Mouse (Mus musculus) heart, embryonic 15.5 days (tissue): ENCODE results near the gene Mfap1b. TPM values are rescaled to one million over a fixed set of nuclear protein-coding genes. Genes with fewer than 3 reads are reported as not detected.
A peak's percentile ranks its signal among the peaks of the same experiment; 100 is the strongest.

Experiments
- ATAC-seq: fragments of 200-750 bp; cut with Nextera tagmentation; replicated peaks from 2 replicates; pipeline ENCODE4 v1.8.0; 2017; ENCODE audit warnings: low read depth, moderate TSS enrichment; ENCODE audit not compliant: insufficient number of reproducible peaks, insufficient read depth, low FRiP score
- H3K27ac ChIP-seq: fragments of 300-500 bp; sonication (generic); 2 replicates; pipeline ENCODE4 v1.5.1; 2015; ENCODE audit warnings: mild to moderate bottlenecking, inconsistent platforms
- H3K27me3 ChIP-seq: fragments of 300-500 bp; sonication (generic); 2 replicates; pipeline ENCODE4 v1.6.1; 2015; ENCODE audit warnings: inconsistent platforms
- H3K36me3 ChIP-seq: fragments of 300-500 bp; sonication (generic); 2 replicates; pipeline ENCODE4 v1.6.1; 2015; ENCODE audit warnings: mild to moderate bottlenecking, inconsistent platforms
- H3K4me1 ChIP-seq: fragments of 300-500 bp; sonication (generic); replicated peaks from 2 replicates; pipeline ENCODE4 v1.6.1; 2015; ENCODE audit warnings: inconsistent platforms
- H3K4me2 ChIP-seq: fragments of 300-500 bp; sonication (generic); 2 replicates; pipeline ENCODE4 v1.6.1; 2015; ENCODE audit warnings: inconsistent platforms, mild to moderate bottlenecking, moderate library complexity
- H3K4me3 ChIP-seq: fragments of 300-500 bp; sonication (generic); 2 replicates; pipeline ENCODE4 v1.5.1; 2015; ENCODE audit warnings: mild to moderate bottlenecking, inconsistent platforms
- H3K9ac ChIP-seq: fragments of 300-500 bp; sonication (generic); 2 replicates; pipeline ENCODE4 v1.6.1; 2015; ENCODE audit warnings: mild to moderate bottlenecking, inconsistent platforms
- H3K9me3 ChIP-seq: fragments of 300-500 bp; sonication (generic); replicated peaks from 2 replicates; pipeline ENCODE4 v1.6.1; 2016; ENCODE audit warnings: inconsistent platforms
- WGBS: fragments of 180-500 bp; shearing (Covaris S2); methylation state at CpG from one replicate; pipeline ENCODE4 v1.1.7; 2015; ENCODE audit warnings: mixed read lengths; 5-methylcytosine and 5-hydroxymethylcytosine counted together
- polyA plus RNA-seq: library from polyadenylated mRNA; unstranded; fragments of >200 nt; fragmentation: Nextera tagmentation; extraction: Ambion mirVana; gene quantifications from 2 replicates; pipeline ENCODE4 v1.2.1, GENCODE M21; 2015

Mfap1b gene
- polyA plus RNA-seq, 1 experiment from 2014 or later: 39.7 TPM

- Histone ChIP-seq H3K9me3 (no peaks in the 10 kb centered on the region), H3K4me2 (no peak overlapping the region), H3K4me3 (no peak overlapping the region), H3K27ac (no peak overlapping the region), H3K9ac (no peak overlapping the region), H3K36me3 (peaks cover 23% of the 10 kb centered on the region; the same call in 1 of the 2 replicates), H3K4me1 (peaks cover 11% of the 10 kb centered on the region), H3K27me3 (no peaks in the 10 kb centered on the region)
- no peak for ATAC-seq
- 62% methylated on average over 2 of the region's 2 CpGs for WGBS
Measured at GRCm38 (mm10) chr2:121460071-121460470, 13.8 kb downstream of the Mfap1b start.

- no peaks in the 10 kb centered on the region for H3K27me3 ChIP-seq
- H3K4me3 ChIP-seq: peak within 1 kb of the TSS; percentile 72
- H3K36me3 ChIP-seq: peaks cover 45% of the 10 kb centered on the region; the same call in 1 of the 2 replicates
- peak within 1 kb of the TSS; percentile 65 for H3K4me2 ChIP-seq
- peak within 1 kb of the TSS; percentile 78 for H3K27ac ChIP-seq
- no peaks in the 10 kb centered on the region for H3K9me3 ChIP-seq
- H3K9ac ChIP-seq: peak within 1 kb of the TSS; percentile 70
- peak; percentile 88 for ATAC-seq
- H3K4me1 ChIP-seq: peaks cover 31% of the 10 kb centered on the region
- WGBS: 3% methylated on average over 41 of the region's 41 CpGs
Measured at GRCm38 (mm10) chr2:121456692-121457642, 16.9 kb downstream of the Mfap1b start, which contains the start of gene Serinc4. Gene Serinc4 (minus strand): TSS chr2:121456781.

- Histone ChIP-seq H3K4me1 (peaks cover 39% of the 10 kb centered on the region), H3K27me3 (no peaks in the 10 kb centered on the region), H3K4me3 (no peak overlapping the region), H3K36me3 (peaks cover 41% of the 10 kb centered on the region), H3K9me3 (no peaks in the 10 kb centered on the region), H3K4me2 (no peak overlapping the region), H3K9ac (no peak overlapping the region), H3K27ac (no peak overlapping the region)
- no peak for ATAC-seq
- WGBS: 69% methylated on average over 5 of the region's 5 CpGs
Measured at GRCm38 (mm10) chr2:121455534-121455933, 18.3 kb downstream of the Mfap1b start.

- no peaks in the 10 kb centered on the region for H3K27me3 ChIP-seq
- 80% methylated on average over 6 of the region's 6 CpGs for WGBS
Measured at GRCm38 (mm10) chr2:121453917-121454316, 19.9 kb downstream of the Mfap1b start.

GRCm38 (mm10) chr2:121452990-121453389 lies 20.9 kb downstream of the Mfap1b start, which contains the start of gene Hypk:
Gene Hypk (plus strand): TSS chr2:121453290.
- Histone ChIP-seq H3K9ac (0 out of 2 replicates have a peak within 1 kb of the TSS, but pooled peaks have one; percentile 10), H3K9me3 (no peaks in the 10 kb centered on the region), H3K4me3 (no peak within 1 kb of the TSS), H3K27me3 (no peaks in the 10 kb centered on the region), H3K27ac (peak within 1 kb of the TSS; percentile 73), H3K4me1 (peaks cover 45% of the 10 kb centered on the region), H3K36me3 (peaks cover 25% of the 10 kb centered on the region), H3K4me2 (peak within 1 kb of the TSS; percentile 26)
- WGBS: 39% methylated on average over 4 of the region's 4 CpGs
- ATAC-seq: no peak

More at GRCm38 (mm10) chr2:121453917-121454316, 19.9 kb downstream of the Mfap1b start:
- H3K4me1 ChIP-seq: peaks cover 44% of the 10 kb centered on the region
- peaks cover 32% of the 10 kb centered on the region for H3K36me3 ChIP-seq
- no peak overlapping the region for H3K4me2 ChIP-seq
- H3K27ac ChIP-seq: peak overlapping the region; percentile 73
- ATAC-seq: no peak
- H3K9ac ChIP-seq: no peak overlapping the region
- H3K4me3 ChIP-seq: no peak overlapping the region
- H3K9me3 ChIP-seq: no peaks in the 10 kb centered on the region

- Histone ChIP-seq H3K9me3 (no peaks in the 10 kb centered on the region), H3K4me1 (peaks cover 43% of the 10 kb centered on the region), H3K36me3 (peaks cover 25% of the 10 kb centered on the region), H3K27ac (peak overlapping the region; percentile 73), H3K9ac (no peak overlapping the region), H3K27me3 (no peaks in the 10 kb centered on the region), H3K4me2 (peak overlapping the region; percentile 26; the same call in 1 of the 2 replicates), H3K4me3 (no peak overlapping the region)
- WGBS: 58% methylated on average over 4 of the region's 4 CpGs
- no peak for ATAC-seq
Measured at GRCm38 (mm10) chr2:121452361-121452760, 21.5 kb downstream of the Mfap1b start.

GRCm38 (mm10) chr2:121450093-121450492 lies 23.8 kb downstream of the Mfap1b start:
- peaks cover 25% of the 10 kb centered on the region for H3K36me3 ChIP-seq
- H3K27me3 ChIP-seq: no peaks in the 10 kb centered on the region
- peaks cover 38% of the 10 kb centered on the region for H3K4me1 ChIP-seq
- H3K9me3 ChIP-seq: no peaks in the 10 kb centered on the region
- H3K27ac ChIP-seq: peak overlapping the region; percentile 98
- peak overlapping the region; percentile 100 for H3K9ac ChIP-seq
- H3K4me2 ChIP-seq: peak overlapping the region; percentile 79
- H3K4me3 ChIP-seq: peak overlapping the region; percentile 99
- no peak for ATAC-seq
- WGBS: 0% methylated on average over 7 of the region's 7 CpGs

GRCm38 (mm10) chr2:121449545-121450011 lies 24.3 kb downstream of the Mfap1b start:
- H3K36me3 ChIP-seq: peaks cover 25% of the 10 kb centered on the region
- no peaks in the 10 kb centered on the region for H3K27me3 ChIP-seq
- ATAC-seq: peak; percentile 21
- H3K4me1 ChIP-seq: peaks cover 38% of the 10 kb centered on the region
- H3K4me3 ChIP-seq: peak overlapping the region; percentile 99
- peak overlapping the region; percentile 98 for H3K27ac ChIP-seq
- under 1% methylated on average over 54 of the region's 54 CpGs for WGBS
- H3K9ac ChIP-seq: peak overlapping the region; percentile 100
- peak overlapping the region; percentile 79 for H3K4me2 ChIP-seq
- no peaks in the 10 kb centered on the region for H3K9me3 ChIP-seq

- peaks cover 20% of the 10 kb centered on the region for H3K36me3 ChIP-seq
- H3K4me3 ChIP-seq: peak within 1 kb of the TSS; percentile 99
- peaks cover 36% of the 10 kb centered on the region for H3K4me1 ChIP-seq
- no peaks in the 10 kb centered on the region for H3K9me3 ChIP-seq
- peak within 1 kb of the TSS; percentile 98 for H3K27ac ChIP-seq
- H3K9ac ChIP-seq: peak within 1 kb of the TSS; percentile 100
- no peaks in the 10 kb centered on the region for H3K27me3 ChIP-seq
- WGBS: under 1% methylated on average over 74 of the region's 74 CpGs
- peak within 1 kb of the TSS; percentile 82 for H3K4me2 ChIP-seq
- peak; percentile 97 for ATAC-seq
Measured at GRCm38 (mm10) chr2:121448739-121449535, 24.9 kb downstream of the Mfap1b start, which contains the start of gene Serf2. Gene Serf2 (plus strand): TSS chr2:121449195.

- peak overlapping the region; percentile 98 for H3K27ac ChIP-seq
- no peaks in the 10 kb centered on the region for H3K9me3 ChIP-seq
- H3K36me3 ChIP-seq: peaks cover 13% of the 10 kb centered on the region
- H3K4me2 ChIP-seq: peak overlapping the region; percentile 82
- no peak for ATAC-seq
- peaks cover 29% of the 10 kb centered on the region for H3K4me1 ChIP-seq
- no peaks in the 10 kb centered on the region for H3K27me3 ChIP-seq
- 16% methylated on average over 9 of the region's 9 CpGs for WGBS
- peak overlapping the region; percentile 65 for H3K9ac ChIP-seq
- peak overlapping the region; percentile 99 for H3K4me3 ChIP-seq
Measured at GRCm38 (mm10) chr2:121448136-121448535, 25.7 kb downstream of the Mfap1b start.

GRCm38 (mm10) chr2:121447006-121447405 lies 26.9 kb downstream of the Mfap1b start:
- no peak overlapping the region for H3K4me2 ChIP-seq
- WGBS: 85% methylated on average over 3 of the region's 3 CpGs
- H3K27me3 ChIP-seq: no peaks in the 10 kb centered on the region
- H3K36me3 ChIP-seq: peaks cover 3% of the 10 kb centered on the region
- no peak overlapping the region for H3K4me3 ChIP-seq
- no peak overlapping the region for H3K27ac ChIP-seq
- H3K9ac ChIP-seq: no peak overlapping the region
- ATAC-seq: no peak
- H3K4me1 ChIP-seq: peaks cover 30% of the 10 kb centered on the region
- H3K9me3 ChIP-seq: no peaks in the 10 kb centered on the region
